Mouse (Mus musculus): Measurements from ENCODE around the gene Csnk2a2.

The Csnk2a2 gene

GRCm38 (mm10) chr8:95411309-95411972 is 78.4 kb downstream of the Csnk2a2 start:
- no peak for DNase-seq

- no peak for DNase-seq
These were observed 80.3 kb downstream of the Csnk2a2 start for GRCm38 (mm10) chr8:95409518-95409917.

GRCm38 (mm10) chr8:95401091-95401490 is 88.7 kb downstream of the Csnk2a2 start:
- no peak for DNase-seq

- no peak for DNase-seq
These were observed 90.7 kb downstream of the Csnk2a2 start for GRCm38 (mm10) chr8:95399131-95399530.

GRCm38 (mm10) chr8:95397201-95397600 is 92.6 kb downstream of the Csnk2a2 start:
- no peak for DNase-seq

- no peak for DNase-seq
These were observed 93.1 kb downstream of the Csnk2a2 start for GRCm38 (mm10) chr8:95396752-95397151.

Data from cerebellum, postnatal 36 days (tissue).